Mouse (Mus musculus) E14TG2a.4 (cell line): Measurements from ENCODE around the gene Odf3b.

ENCODE experiments used
- CTCF ChIP-seq: conservative IDR thresholded peaks from 2 replicates; pipeline ENCODE4 v1.5.1; 2014; ENCODE audit warnings: low read length
- NANOG ChIP-seq: IDR thresholded peaks from 2 replicates; pipeline ENCODE4 v1.6.1; 2014; ENCODE audit warnings: borderline replicate concordance, low read length, mixed read lengths
- POU5F1 ChIP-seq: IDR thresholded peaks from 2 replicates; pipeline ENCODE4 v1.6.1; 2014; ENCODE audit warnings: low read length, borderline replicate concordance

DNA sequence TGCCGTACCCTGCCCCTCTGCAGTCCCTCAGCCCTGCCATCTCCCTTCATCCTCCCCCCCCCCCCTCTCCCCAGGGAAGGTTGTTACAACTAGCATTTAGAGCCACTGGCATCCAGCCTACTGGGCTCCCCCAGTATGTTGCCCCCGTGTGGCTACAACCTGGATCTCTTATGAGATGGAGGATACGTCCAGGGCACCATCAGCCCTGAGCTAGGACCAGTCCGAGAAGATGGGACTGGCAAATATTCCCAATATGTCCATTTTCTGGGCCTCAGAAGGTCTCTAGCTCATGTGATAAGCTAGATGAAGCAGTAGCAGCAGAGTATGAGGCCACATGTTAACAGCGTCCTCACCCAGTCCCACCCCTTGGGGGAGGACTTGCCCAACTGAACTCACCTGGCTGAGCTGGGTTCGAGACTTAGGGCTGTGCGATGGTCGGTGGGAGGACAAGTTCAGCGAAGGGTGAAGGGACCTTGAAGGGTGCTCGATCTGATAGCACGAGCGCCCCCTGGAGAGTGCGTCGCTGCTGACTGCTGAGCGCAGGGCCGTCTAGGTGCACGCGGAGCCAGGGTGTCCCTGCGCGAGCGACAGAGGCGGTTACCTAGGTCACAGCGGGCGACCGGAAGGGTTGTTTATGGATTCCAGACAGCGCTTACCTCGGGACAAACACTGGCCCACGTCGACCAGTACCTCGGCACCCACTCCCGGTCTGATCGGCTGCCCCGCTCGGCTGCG lies 5.9 kb downstream of the Odf3b start:
- TF ChIP-seq CTCF (no peak; the same call in 1 of the 2 replicates), NANOG (no peak), POU5F1 (no peak)
